Mouse (Mus musculus) intestine, embryonic 16.5 days (tissue): Measurements from ENCODE around the gene Adh7. TPM values are rescaled to one million over a fixed set of nuclear protein-coding genes. Genes with fewer than 3 reads are reported as not detected.

Source experiments
- ATAC-seq: fragments of 200-750 bp; cut with Nextera tagmentation; 2 replicates; pipeline ENCODE4 v1.8.0; 2017; ENCODE audit warnings: moderate TSS enrichment, moderate library complexity
- H3K27ac ChIP-seq: fragments of 300-500 bp; sonication (generic); 2 replicates; pipeline ENCODE4 v1.5.1; 2014; ENCODE audit warnings: mild to moderate bottlenecking, low read length
- H3K27me3 ChIP-seq: fragments of 300-500 bp; sonication (generic); replicated peaks from 2 replicates; pipeline ENCODE4 v1.6.1; 2014; ENCODE audit warnings: low read length, control low read depth, mixed read lengths; ENCODE audit not compliant: control insufficient read depth, insufficient read depth
- H3K36me3 ChIP-seq: fragments of 300-500 bp; sonication (generic); 2 replicates; pipeline ENCODE4 v1.6.1; 2014; ENCODE audit warnings: low read length, control low read depth; ENCODE audit not compliant: control insufficient read depth, insufficient read depth
- H3K4me1 ChIP-seq: fragments of 300-500 bp; sonication (generic); 2 replicates; pipeline ENCODE4 v1.6.1; 2014; ENCODE audit warnings: low read length, control low read depth, mixed read lengths; ENCODE audit not compliant: control insufficient read depth, insufficient read depth
- H3K4me2 ChIP-seq: fragments of 300-500 bp; sonication (generic); 2 replicates; pipeline ENCODE4 v1.6.1; 2014; ENCODE audit warnings: low read depth, low read length, control low read depth
- H3K4me3 ChIP-seq: fragments of 300-500 bp; sonication (generic); 2 replicates; pipeline ENCODE4 v1.5.1; 2014; ENCODE audit warnings: mild to moderate bottlenecking, low read length
- H3K9ac ChIP-seq: fragments of 300-500 bp; sonication (generic); 2 replicates; pipeline ENCODE4 v1.6.1; 2014; ENCODE audit warnings: low read depth, low read length
- H3K9me3 ChIP-seq: fragments of 300-500 bp; sonication (generic); 2 replicates; pipeline ENCODE4 v1.6.1; 2016; ENCODE audit warnings: low read length, control low read depth; ENCODE audit not compliant: control insufficient read depth
- WGBS: fragments of 180-500 bp; shearing (Covaris S2); extraction: QIAGEN DNeasy Blood & Tissue Kit; methylation state at CpG from one replicate; pipeline ENCODE4 v1.1.7; 2014; 5-methylcytosine and 5-hydroxymethylcytosine counted together
- polyA plus RNA-seq: library from polyadenylated mRNA; unstranded; fragments of >200 nt; fragmentation: Nextera tagmentation; extraction: Ambion mirVana; gene quantifications from 2 replicates; pipeline ENCODE4 v1.2.1, GENCODE M21; 2015

The Adh7 gene
- polyA plus RNA-seq, 1 experiment from 2014 or later, result 0.24 TPM

- no peaks in the 10 kb centered on the region for H3K9me3 ChIP-seq
- H3K27me3 ChIP-seq, result no peaks in the 10 kb centered on the region
- peaks cover 10% of the 10 kb centered on the region; the same call in 1 of the 2 replicates for H3K4me1 ChIP-seq
- ATAC-seq, result no peak
- H3K4me3 ChIP-seq, result no peak overlapping the region
- H3K4me2 ChIP-seq, result no peak overlapping the region
- H3K36me3 ChIP-seq, result no peaks in the 10 kb centered on the region
- WGBS, result 86% methylated on average over 6 of the region's 6 CpGs
- no peak overlapping the region for H3K27ac ChIP-seq
- H3K9ac ChIP-seq, result no peak overlapping the region
Measured at GRCm38 (mm10) chr3:138242933-138243332, 25.4 kb downstream of the Adh7 start.

DNA sequence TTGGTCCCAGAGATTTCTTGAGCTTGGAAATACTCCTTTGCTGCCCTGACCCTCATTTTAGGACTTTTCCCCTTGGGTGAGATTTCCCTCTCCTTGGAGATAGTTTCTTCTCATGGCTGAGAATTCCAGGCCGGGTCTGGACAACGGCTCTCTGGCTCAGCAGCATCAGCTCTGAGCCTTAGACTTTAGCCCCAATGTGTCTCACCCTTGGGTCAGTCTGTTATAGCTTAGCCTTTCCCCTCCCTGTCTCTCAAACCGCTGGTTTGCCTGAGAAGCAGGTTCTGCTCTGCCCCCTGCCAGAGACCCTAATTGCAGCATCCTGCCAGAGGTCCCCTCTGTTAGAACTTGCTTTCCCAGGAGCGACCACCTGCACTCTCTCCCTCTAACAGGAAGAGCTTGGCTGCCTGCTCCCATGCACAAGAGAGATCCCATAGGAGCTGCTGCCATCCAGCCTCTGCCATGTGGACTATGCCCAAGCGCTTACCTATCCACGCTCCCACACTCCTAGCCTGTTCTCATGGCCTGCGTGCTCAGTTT lies 26.8 kb downstream of the Adh7 start:
- H3K9ac ChIP-seq, result peak overlapping the region; percentile 40; the same call in 1 of the 2 replicates
- WGBS, result 68% methylated on average over 7 of the region's 7 CpGs
- H3K4me1 ChIP-seq, result peaks cover 10% of the 10 kb centered on the region; the same call in 1 of the 2 replicates
- no peak overlapping the region for H3K4me3 ChIP-seq
- no peak overlapping the region for H3K4me2 ChIP-seq
- no peaks in the 10 kb centered on the region for H3K27me3 ChIP-seq
- no peak overlapping the region for H3K27ac ChIP-seq
- peak; percentile 24; the same call in 1 of the 2 replicates for ATAC-seq
- no peaks in the 10 kb centered on the region for H3K9me3 ChIP-seq
- H3K36me3 ChIP-seq, result no peaks in the 10 kb centered on the region

DNA sequence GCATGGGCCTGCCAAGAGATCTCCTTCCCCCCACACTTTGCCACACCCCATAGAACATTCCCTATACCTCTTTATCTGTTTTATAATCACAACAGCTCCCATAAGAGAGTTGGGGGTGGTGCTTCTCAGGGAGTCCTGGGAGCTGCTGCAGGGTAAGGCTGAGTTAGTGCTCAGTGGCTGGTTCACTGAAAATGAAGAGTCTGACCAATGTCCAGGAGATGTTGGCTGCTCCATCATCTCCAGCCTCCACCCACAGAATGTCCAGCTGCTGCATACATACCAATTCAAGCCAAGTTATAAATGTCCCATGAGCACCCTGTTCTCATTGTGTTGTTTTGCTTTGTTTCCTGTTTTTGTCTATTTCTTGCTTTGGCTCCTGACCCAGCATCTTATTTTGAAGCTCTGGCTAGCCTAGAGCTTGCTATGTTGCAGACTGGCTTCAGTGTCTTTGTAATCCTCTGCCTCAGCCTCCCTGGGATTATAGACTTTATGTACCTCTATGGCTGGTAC lies 29.0 kb downstream of the Adh7 start:
- Histone ChIP-seq H3K36me3 (no peaks in the 10 kb centered on the region), H3K27ac (no peak overlapping the region), H3K9me3 (no peaks in the 10 kb centered on the region), H3K4me1 (peaks cover 6% of the 10 kb centered on the region; the same call in 1 of the 2 replicates), H3K4me3 (no peak overlapping the region), H3K4me2 (no peak overlapping the region), H3K9ac (no peak overlapping the region), H3K27me3 (no peaks in the 10 kb centered on the region)
- no peak for ATAC-seq

DNA sequence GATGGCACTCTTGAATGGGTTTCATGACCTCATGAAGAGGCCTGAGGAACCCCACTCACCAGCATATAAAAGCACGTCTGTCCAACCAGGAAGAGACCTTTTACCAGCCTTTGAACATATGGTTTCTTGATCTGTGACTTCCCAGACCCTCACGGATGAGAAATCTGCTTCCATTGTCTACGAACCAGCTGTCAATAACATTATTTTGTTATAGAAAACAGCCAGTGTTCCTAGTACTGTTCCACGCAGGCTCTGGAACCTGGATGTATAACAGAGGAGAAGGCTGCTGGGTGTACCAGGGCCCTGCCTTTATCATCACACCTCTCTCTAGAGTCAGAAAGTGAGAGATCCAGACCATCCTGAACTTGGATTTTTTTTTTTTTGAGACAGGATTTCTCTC lies 29.7 kb downstream of the Adh7 start:
- Histone ChIP-seq H3K27me3 (no peaks in the 10 kb centered on the region), H3K27ac (no peak overlapping the region), H3K4me1 (peaks cover 2% of the 10 kb centered on the region; the same call in 1 of the 2 replicates), H3K9me3 (no peaks in the 10 kb centered on the region), H3K36me3 (no peaks in the 10 kb centered on the region), H3K4me2 (no peak overlapping the region), H3K4me3 (no peak overlapping the region), H3K9ac (no peak overlapping the region)
- no peak for ATAC-seq
- WGBS, result 79% methylated on average over 4 of the region's 4 CpGs

DNA sequence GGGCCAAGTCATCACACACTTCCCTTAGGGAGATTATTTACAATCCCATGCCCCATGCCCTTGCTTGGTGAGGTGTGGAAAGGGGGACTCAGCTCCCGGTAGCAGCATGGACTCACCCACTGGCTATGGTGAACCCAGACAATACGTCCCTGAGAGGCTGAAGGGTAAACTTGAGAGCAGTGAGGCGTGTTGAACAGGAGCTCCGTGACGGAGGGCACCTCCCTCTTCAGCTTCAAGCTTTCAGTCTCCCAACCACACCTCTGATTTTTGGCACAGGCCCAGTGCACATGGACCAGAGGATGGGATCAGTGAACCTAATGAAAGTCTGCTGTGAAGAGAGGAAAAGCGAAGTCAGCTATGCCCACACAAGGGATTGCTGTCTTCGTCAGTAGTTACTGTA lies 30.5 kb downstream of the Adh7 start:
- Histone ChIP-seq H3K27ac (no peak overlapping the region), H3K9ac (no peak overlapping the region), H3K4me1 (no peaks in the 10 kb centered on the region), H3K4me3 (no peak overlapping the region), H3K4me2 (no peak overlapping the region), H3K27me3 (no peaks in the 10 kb centered on the region), H3K9me3 (no peaks in the 10 kb centered on the region), H3K36me3 (no peaks in the 10 kb centered on the region)
- 82% methylated on average over 7 of the region's 7 CpGs for WGBS
- ATAC-seq, result no peak

- no peak for ATAC-seq
- H3K4me3 ChIP-seq, result no peak overlapping the region
- H3K36me3 ChIP-seq, result no peaks in the 10 kb centered on the region
- H3K9me3 ChIP-seq, result no peaks in the 10 kb centered on the region
- no peak overlapping the region for H3K4me2 ChIP-seq
- no peaks in the 10 kb centered on the region for H3K4me1 ChIP-seq
- H3K27ac ChIP-seq, result no peak overlapping the region
- no peaks in the 10 kb centered on the region for H3K27me3 ChIP-seq
- 72% methylated on average over 8 of the region's 8 CpGs for WGBS
- H3K9ac ChIP-seq, result no peak overlapping the region
Measured at GRCm38 (mm10) chr3:138248746-138249145, 31.2 kb downstream of the Adh7 start.

GRCm38 (mm10) chr3:138251156-138251555 lies 33.6 kb downstream of the Adh7 start:
- no peaks in the 10 kb centered on the region for H3K36me3 ChIP-seq
- no peak for ATAC-seq
- H3K4me1 ChIP-seq, result no peaks in the 10 kb centered on the region; the same call in 1 of the 2 replicates
- H3K4me2 ChIP-seq, result no peak overlapping the region
- no peaks in the 10 kb centered on the region for H3K27me3 ChIP-seq
- no peak overlapping the region for H3K9ac ChIP-seq
- H3K27ac ChIP-seq, result no peak overlapping the region
- H3K4me3 ChIP-seq, result no peak overlapping the region
- WGBS, result 77% methylated on average over 6 of the region's 6 CpGs
- no peaks in the 10 kb centered on the region for H3K9me3 ChIP-seq

GRCm38 (mm10) chr3:138254205-138254604 lies 36.6 kb downstream of the Adh7 start:
- no peak for ATAC-seq
- Histone ChIP-seq H3K9me3 (no peaks in the 10 kb centered on the region), H3K9ac (no peak overlapping the region), H3K27ac (no peak overlapping the region), H3K4me1 (no peaks in the 10 kb centered on the region; the same call in 1 of the 2 replicates), H3K27me3 (no peaks in the 10 kb centered on the region), H3K36me3 (no peaks in the 10 kb centered on the region), H3K4me2 (no peak overlapping the region), H3K4me3 (no peak overlapping the region)
- WGBS, result 61% methylated on average over 5 of the region's 5 CpGs

GRCm38 (mm10) chr3:138255366-138255765 lies 37.8 kb downstream of the Adh7 start:
- no peaks in the 10 kb centered on the region for H3K36me3 ChIP-seq
- no peak overlapping the region for H3K4me2 ChIP-seq
- H3K27ac ChIP-seq, result no peak overlapping the region
- no peak overlapping the region for H3K4me3 ChIP-seq
- ATAC-seq, result no peak
- H3K9me3 ChIP-seq, result no peaks in the 10 kb centered on the region
- H3K4me1 ChIP-seq, result no peaks in the 10 kb centered on the region; the same call in 1 of the 2 replicates
- 43% methylated on average over 3 of the region's 3 CpGs for WGBS
- H3K9ac ChIP-seq, result no peak overlapping the region
- H3K27me3 ChIP-seq, result no peaks in the 10 kb centered on the region
